Comparison of ENCODE assay signal across 10 mouse cellular contexts in the genomic region with DNA sequence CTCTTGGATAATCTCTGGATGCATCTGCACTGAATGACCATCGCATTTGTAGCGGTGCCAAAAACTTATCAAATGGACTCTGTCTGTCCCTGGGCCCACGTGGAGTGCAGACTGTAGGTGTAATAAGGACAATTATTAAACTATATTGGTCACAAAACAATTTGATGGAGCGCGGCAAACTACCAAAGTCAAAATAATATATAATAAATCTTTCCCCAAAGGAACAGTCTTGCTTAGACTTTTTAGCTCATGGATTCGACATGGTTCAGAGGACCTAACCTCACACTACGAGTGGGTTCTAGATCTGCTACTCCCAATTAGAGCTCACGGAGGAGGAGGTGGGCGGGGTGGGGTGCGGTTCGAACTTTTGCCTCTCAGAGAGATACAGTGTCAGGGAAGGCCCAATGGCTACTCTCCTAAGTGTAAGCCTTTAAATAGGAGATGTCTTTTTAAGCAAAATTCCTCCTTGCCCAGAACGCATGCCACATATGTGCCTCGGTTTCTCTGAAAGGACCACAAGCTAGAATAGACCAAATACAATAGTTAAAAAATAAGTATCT. TPM values are rescaled to one million over a fixed set of nuclear protein-coding genes. Genes with fewer than 3 reads are reported as not detected.
DNase-seq lines count a peak whose midpoint lies in the region; ATAC-seq and TF ChIP-seq lines count a peak whose summit lies in the region.
"Had no signal": no experiment of that assay in that cellular context is flagged by ENCODE, and none has a peak within 500 bp of the region (broad histone marks: within the 10 kb centered on the region; RNA-seq: fewer than 3 reads in every experiment).

No protein-coding gene starts in this region.

- H3K9me3 ChIP-seq in E14TG2a.4 (ENCODE audit: low read length), result no peaks in the 10 kb centered on the region
- H3K9me3 ChIP-seq in forebrain, embryonic 10.5 days, result no peaks in the 10 kb centered on the region
- no peaks in the 10 kb centered on the region for H3K9me3 ChIP-seq in limb, embryonic 12.5 days

- no peak for TF ChIP-seq CTCF in E14TG2a.4 (conservative IDR thresholded peaks at IDR 0.05; ENCODE audit: low read length)

- DNase-seq in cerebellum, postnatal 10 days, result peak; percentile 50 to 56
- DNase-seq in cerebellum, adult 9-11 months, result no peak
- DNase-seq in forebrain, embryonic 10.5 days (ENCODE audit: extremely low spot score, low spot score), result peak; percentile 25
- no peak for DNase-seq in spleen, postnatal 10 days (ENCODE audit: low spot score in 2 of 2)
- no peak for DNase-seq in right cerebral cortex, postnatal 4 days

- H3K4me1 ChIP-seq in E14TG2a.4 (replicated peaks; ENCODE audit: low read depth, low read length), result peaks cover 70% of the 10 kb centered on the region
- H3K4me1 ChIP-seq in forebrain, embryonic 10.5 days, result peaks cover 93% of the 10 kb centered on the region
- peaks cover 35% of the 10 kb centered on the region for H3K4me1 ChIP-seq in limb, embryonic 12.5 days (replicated peaks)

- H3K9ac ChIP-seq in limb, embryonic 12.5 days (replicated peaks), result peak overlapping the region; percentile 44; the same call in 1 of the 2 replicates
- H3K9ac ChIP-seq: lung, embryonic 14.5 days had no signal

- H3K27ac ChIP-seq in forebrain, embryonic 10.5 days, result peak overlapping the region; percentile 99
- peak overlapping the region; percentile 66; the same call in 1 of the 2 replicates for H3K27ac ChIP-seq in limb, embryonic 12.5 days

- ATAC-seq in limb, embryonic 12.5 days (ENCODE audit: insufficient number of reproducible peaks, insufficient read depth, low FRiP score, low TSS enrichment, low read depth), result no peak
- ATAC-seq in erythroblast, adult 5-6 weeks (replicated peaks; ENCODE audit: low FRiP score, poor library complexity, severe bottlenecking), result no peak

- H3K36me3 ChIP-seq in E14TG2a.4 (ENCODE audit: insufficient read depth, low read length), result peaks cover 22% of the 10 kb centered on the region
- H3K36me3 ChIP-seq in forebrain, embryonic 10.5 days (replicated peaks), result peaks cover 12% of the 10 kb centered on the region
- no peaks in the 10 kb centered on the region for H3K36me3 ChIP-seq in limb, embryonic 12.5 days

- peaks cover 10% of the 10 kb centered on the region for H3K27me3 ChIP-seq in E14TG2a.4 (ENCODE audit: insufficient read depth, low read length)
- peaks cover 98% of the 10 kb centered on the region for H3K27me3 ChIP-seq in forebrain, embryonic 10.5 days (ENCODE audit: poor library complexity, severe bottlenecking)
- H3K27me3 ChIP-seq in limb, embryonic 12.5 days, result peaks cover 71% of the 10 kb centered on the region

- WGBS in forebrain, embryonic 10.5 days, result 24% methylated on average over 13 of the region's 13 CpGs
- 20% methylated on average over 13 of the region's 13 CpGs for WGBS in limb, embryonic 12.5 days

- H3K4me2 ChIP-seq in limb, embryonic 12.5 days, result peak overlapping the region; percentile 87

- H3K4me3 ChIP-seq in E14TG2a.4 (replicated peaks; ENCODE audit: low read length), result peak overlapping the region; percentile 92
- H3K4me3 ChIP-seq in forebrain, embryonic 10.5 days, result peak overlapping the region; percentile 89
- peak overlapping the region; percentile 69 for H3K4me3 ChIP-seq in limb, embryonic 12.5 days (replicated peaks)

RNA-seq across cellular contexts. Expression of a gene that starts 0.5 kb away (rescaled TPM):
- 20.7 and 21.5 TPM in 2 replicates for polyA plus RNA-seq in forebrain, embryonic 10.5 days (2016; fragmentation: Nextera tagmentation; extraction: Ambion mirVana)
- 8.0 TPM in 2 replicates for polyA plus RNA-seq in limb, embryonic 12.5 days (2016; fragmentation: Nextera tagmentation; extraction: Ambion mirVana)
- total RNA-seq in erythroblast, adult 5-6 weeks (2015; ENCODE audit: low replicate concordance), result not detected in 2 replicates
- not detected in 2 replicates for total RNA-seq in erythroblast, adult 5-6 weeks (2017; ENCODE audit: low replicate concordance)
- total RNA-seq: heart, postnatal 25 days had no signal
- polyA plus RNA-seq: lung, embryonic 14.5 days had no signal

RNA-seq across cellular contexts. Expression of a gene that starts 9.2 kb away (rescaled TPM):
- polyA plus RNA-seq in forebrain, embryonic 10.5 days (2016; fragmentation: Nextera tagmentation; extraction: Ambion mirVana), result 7.0 and 7.3 TPM in 2 replicates
- 6.2 and 8.0 TPM in 2 replicates for polyA plus RNA-seq in limb, embryonic 12.5 days (2016; fragmentation: Nextera tagmentation; extraction: Ambion mirVana)
- not detected in 2 replicates for total RNA-seq in erythroblast, adult 5-6 weeks (2015; ENCODE audit: low replicate concordance)
- not detected in 2 replicates for total RNA-seq in erythroblast, adult 5-6 weeks (2017; ENCODE audit: low replicate concordance)
- total RNA-seq: heart, postnatal 25 days had no signal
- polyA plus RNA-seq: lung, embryonic 14.5 days had no signal

RNA-seq across cellular contexts. Expression of a gene that starts 15.1 kb away (rescaled TPM):
- polyA plus RNA-seq in forebrain, embryonic 10.5 days (2016; fragmentation: Nextera tagmentation; extraction: Ambion mirVana), result 1.0 and 1.9 TPM in 2 replicates
- 0.14 and 0.23 TPM in 2 replicates for polyA plus RNA-seq in limb, embryonic 12.5 days (2016; fragmentation: Nextera tagmentation; extraction: Ambion mirVana)
- total RNA-seq in erythroblast, adult 5-6 weeks (2015; ENCODE audit: low replicate concordance), result not detected in 2 replicates
- total RNA-seq in erythroblast, adult 5-6 weeks (2017; ENCODE audit: low replicate concordance), result not detected in 2 replicates
- total RNA-seq: heart, postnatal 25 days had no signal
- polyA plus RNA-seq: lung, embryonic 14.5 days had no signal

RNA-seq across cellular contexts. Expression of a gene that starts 24.4 kb away (rescaled TPM):
- 0.27 TPM in 1 of 2 replicates, not detected in the other for polyA plus RNA-seq in forebrain, embryonic 10.5 days (2016; fragmentation: Nextera tagmentation; extraction: Ambion mirVana)
- polyA plus RNA-seq in limb, embryonic 12.5 days (2016; fragmentation: Nextera tagmentation; extraction: Ambion mirVana), result 0.14 and 0.18 TPM in 2 replicates
- total RNA-seq in erythroblast, adult 5-6 weeks (2015; ENCODE audit: low replicate concordance), result not detected in 2 replicates
- total RNA-seq in erythroblast, adult 5-6 weeks (2017; ENCODE audit: low replicate concordance), result not detected in 2 replicates
- total RNA-seq: heart, postnatal 25 days had no signal
- polyA plus RNA-seq: lung, embryonic 14.5 days had no signal

Comparison
In these comparisons a context has a peak if more than half of its experiments do, and no peak if none do; other contexts are left out.
1. DNase-seq: peak in cerebellum, postnatal 10 days (2 of 2) and forebrain, embryonic 10.5 days (single experiment); none in cerebellum, adult 9-11 months (single experiment), spleen, postnatal 10 days (0 of 2) and right cerebral cortex, postnatal 4 days (single experiment).
2. Peak in every context shown above with its lines, with median percentiles within 50 percentile points of each other: H3K4me3 ChIP-seq.